Mouse (Mus musculus): ENCODE measurements around the gene Olfr1095. TPM values are rescaled to one million over a fixed set of nuclear protein-coding genes. Genes with fewer than 3 reads are reported as not detected.

Olfr1095 gene
- polyA plus RNA-seq (2015; fragmentation: Nextera tagmentation; extraction: Ambion mirVana), result not detected in 2 replicates

DNA sequence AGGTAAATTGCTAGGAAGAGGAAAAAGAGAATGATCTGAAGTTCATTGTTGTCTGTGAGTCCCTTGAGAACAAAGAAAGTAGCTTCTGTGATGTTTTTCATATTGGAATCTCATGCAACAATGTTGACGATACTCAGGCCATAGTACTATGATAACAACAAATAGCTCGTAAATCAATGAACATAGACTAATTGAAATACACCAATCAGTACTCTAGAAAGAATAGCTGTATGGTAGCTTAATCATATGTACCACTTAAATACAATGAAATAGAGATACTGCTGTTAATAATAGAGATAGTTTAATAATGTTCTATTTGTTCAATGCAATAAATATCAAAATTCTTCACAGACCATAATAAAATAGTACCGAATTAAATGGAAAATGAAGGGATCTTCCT lies at the start of gene Olfr1095:
Gene Olfr1095, minus strand, starts transcription at position 101 of the 400 bp plus-strand sequence.
- H3K9me3 ChIP-seq, result no peaks in the 10 kb centered on the region
- WGBS, result 90% methylated on average over 3 of the region's 3 CpGs
- no peaks in the 10 kb centered on the region for H3K27me3 ChIP-seq
- H3K9ac ChIP-seq (replicated peaks), result no peak within 1 kb of the TSS
- no peak within 1 kb of the TSS for H3K27ac ChIP-seq (replicated peaks)
- no peak for ATAC-seq (replicated peaks)
- H3K4me2 ChIP-seq (replicated peaks), result no peak within 1 kb of the TSS
- no peaks in the 10 kb centered on the region for H3K36me3 ChIP-seq
- H3K4me3 ChIP-seq, result no peak within 1 kb of the TSS
- H3K4me1 ChIP-seq, result no peaks in the 10 kb centered on the region

DNA sequence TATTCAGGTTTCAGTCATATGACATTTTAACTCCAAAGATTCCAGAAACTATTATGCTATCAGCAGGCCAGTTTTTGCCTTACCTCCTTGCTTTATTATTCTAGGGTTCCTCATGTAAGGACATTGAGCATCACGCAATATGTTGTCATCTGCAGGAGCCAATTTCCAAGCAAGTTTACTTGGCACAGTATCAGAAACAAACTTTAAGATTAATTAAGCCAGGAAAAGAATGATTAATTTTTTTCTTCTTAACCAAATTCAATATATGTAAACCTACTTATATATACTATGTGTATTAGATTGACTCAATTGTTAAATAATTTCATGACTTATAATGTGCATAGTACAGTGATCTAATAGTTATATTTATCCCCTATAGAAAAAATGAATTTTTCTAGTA lies 40.6 kb upstream of the Olfr1095 start, which contains the start of gene Olfr1097:
Gene Olfr1097, minus strand, starts transcription at position 101 of the 400 bp plus-strand sequence.
- H3K4me3 ChIP-seq, result no peak within 1 kb of the TSS
- 85% methylated on average over 1 of the region's 1 CpGs for WGBS
- H3K9ac ChIP-seq (replicated peaks), result no peak within 1 kb of the TSS
- no peaks in the 10 kb centered on the region for H3K9me3 ChIP-seq
- no peak for ATAC-seq (replicated peaks)
- H3K4me2 ChIP-seq (replicated peaks), result no peak within 1 kb of the TSS
- H3K4me1 ChIP-seq, result no peaks in the 10 kb centered on the region
- no peaks in the 10 kb centered on the region for H3K27me3 ChIP-seq
- no peaks in the 10 kb centered on the region for H3K36me3 ChIP-seq
- H3K27ac ChIP-seq (replicated peaks), result no peak within 1 kb of the TSS

GRCm38 (mm10) chr2:86874702-86875101 lies 23.2 kb upstream of the Olfr1095 start, which contains the start of gene Gm13723:
TSS of gene Gm13723 (minus strand) at chr2:86874802.
- Histone ChIP-seq H3K9me3 (no peaks in the 10 kb centered on the region), H3K4me1 (no peaks in the 10 kb centered on the region), H3K36me3 (no peaks in the 10 kb centered on the region), H3K27me3 (no peaks in the 10 kb centered on the region), H3K4me2 (replicated peaks) (no peak within 1 kb of the TSS), H3K4me3 (no peak within 1 kb of the TSS), H3K27ac (replicated peaks) (no peak within 1 kb of the TSS), H3K9ac (replicated peaks) (no peak within 1 kb of the TSS)
- WGBS, result 63% methylated on average over 1 of the region's 1 CpGs
- ATAC-seq (replicated peaks), result no peak

DNA sequence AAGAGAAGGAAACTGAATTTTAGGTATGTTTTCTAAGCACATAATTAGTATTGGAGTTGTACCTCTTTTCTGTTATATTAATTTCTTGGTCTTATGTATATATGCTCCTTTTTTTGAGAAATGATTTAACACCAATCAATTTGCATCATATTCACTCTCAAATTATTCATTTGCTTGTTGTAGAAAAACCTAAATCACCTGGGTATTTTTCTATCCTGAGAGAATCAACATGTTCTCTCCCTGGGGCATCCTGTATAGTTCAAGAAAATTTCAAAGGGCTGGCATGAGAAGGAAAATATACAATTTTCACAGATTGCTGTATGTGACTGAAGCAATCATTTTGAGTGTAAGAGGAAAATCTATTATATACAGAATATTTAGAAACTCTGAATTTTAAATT lies 27.1 kb downstream of the Olfr1095 start, which contains the start of gene Olfr1094:
Gene Olfr1094, plus strand, starts transcription at position 301 of the 400 bp plus-strand sequence.
- H3K9me3 ChIP-seq, result no peaks in the 10 kb centered on the region
- no peak for ATAC-seq (replicated peaks)
- no peaks in the 10 kb centered on the region for H3K36me3 ChIP-seq
- no peaks in the 10 kb centered on the region for H3K4me1 ChIP-seq
- H3K4me3 ChIP-seq, result no peak within 1 kb of the TSS
- no peak within 1 kb of the TSS for H3K9ac ChIP-seq (replicated peaks)
- no peaks in the 10 kb centered on the region for H3K27me3 ChIP-seq
- H3K4me2 ChIP-seq (replicated peaks), result no peak within 1 kb of the TSS
- no peak within 1 kb of the TSS for H3K27ac ChIP-seq (replicated peaks)

DNA sequence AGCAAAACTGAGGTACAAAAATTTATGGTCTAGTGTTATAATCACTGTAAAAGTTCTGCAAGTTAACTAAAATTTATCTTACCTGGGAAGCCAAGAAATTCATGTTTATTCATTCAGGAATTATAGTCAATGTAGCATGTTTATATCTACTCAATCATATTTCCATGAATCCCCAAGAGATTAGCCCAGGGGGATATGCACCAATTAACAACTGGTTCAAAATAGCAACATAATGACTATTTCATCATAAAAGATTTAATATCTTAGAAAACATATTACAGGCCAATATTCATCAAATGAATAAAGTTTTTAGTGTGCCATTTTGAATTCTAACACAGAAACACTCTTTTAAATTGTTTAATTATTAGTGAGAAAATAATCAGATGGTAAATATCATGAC lies 41.6 kb downstream of the Olfr1095 start, which contains the start of gene Olfr141:
Gene Olfr141, minus strand, starts transcription at position 101 of the 400 bp plus-strand sequence.
- no peak within 1 kb of the TSS for H3K9ac ChIP-seq (replicated peaks)
- H3K4me3 ChIP-seq, result no peak within 1 kb of the TSS
- H3K4me1 ChIP-seq, result no peaks in the 10 kb centered on the region
- H3K9me3 ChIP-seq, result no peaks in the 10 kb centered on the region
- no peak within 1 kb of the TSS for H3K27ac ChIP-seq (replicated peaks)
- no peak within 1 kb of the TSS for H3K4me2 ChIP-seq (replicated peaks)
- H3K36me3 ChIP-seq, result no peaks in the 10 kb centered on the region
- no peaks in the 10 kb centered on the region for H3K27me3 ChIP-seq
- no peak for ATAC-seq (replicated peaks)

Other genes with a start within 250 kb of the Olfr1095 start
- gene Olfr1084, start 212.0 kb downstream of the Olfr1095 start, polyA plus RNA-seq (2015; fragmentation: Nextera tagmentation; extraction: Ambion mirVana), result not detected in 2 replicates
- not detected in 2 replicates for gene Olfr1085, start 189.7 kb downstream of the Olfr1095 start, polyA plus RNA-seq (2015; fragmentation: Nextera tagmentation; extraction: Ambion mirVana)
- not detected in 2 replicates for gene Olfr1086, start 171.6 kb downstream of the Olfr1095 start, polyA plus RNA-seq (2015; fragmentation: Nextera tagmentation; extraction: Ambion mirVana)
- not detected in 2 replicates for gene Olfr1087, start 153.3 kb downstream of the Olfr1095 start, polyA plus RNA-seq (2015; fragmentation: Nextera tagmentation; extraction: Ambion mirVana)
- not detected in 2 replicates for gene Olfr1089, start 118.0 kb downstream of the Olfr1095 start, polyA plus RNA-seq (2015; fragmentation: Nextera tagmentation; extraction: Ambion mirVana)
- not detected in 2 replicates for gene Olfr1090, start 92.7 kb downstream of the Olfr1095 start, polyA plus RNA-seq (2015; fragmentation: Nextera tagmentation; extraction: Ambion mirVana)
- not detected in 2 replicates for gene Olfr1093, start 69.2 kb downstream of the Olfr1095 start, polyA plus RNA-seq (2015; fragmentation: Nextera tagmentation; extraction: Ambion mirVana)
- gene Olfr141, start 41.7 kb downstream of the Olfr1095 start, polyA plus RNA-seq (2015; fragmentation: Nextera tagmentation; extraction: Ambion mirVana), result not detected in 2 replicates
- not detected in 2 replicates for gene Olfr1094, start 27.0 kb downstream of the Olfr1095 start, polyA plus RNA-seq (2015; fragmentation: Nextera tagmentation; extraction: Ambion mirVana)
- gene Gm13723, start 23.1 kb upstream of the Olfr1095 start, polyA plus RNA-seq (2015; fragmentation: Nextera tagmentation; extraction: Ambion mirVana), result not detected in 2 replicates
- not detected in 2 replicates for gene Olfr1097, start 40.5 kb upstream of the Olfr1095 start, polyA plus RNA-seq (2015; fragmentation: Nextera tagmentation; extraction: Ambion mirVana)
- gene Olfr1098, start 72.8 kb upstream of the Olfr1095 start, polyA plus RNA-seq (2015; fragmentation: Nextera tagmentation; extraction: Ambion mirVana), result not detected in 2 replicates
- not detected in 2 replicates for gene Olfr1099, start 109.0 kb upstream of the Olfr1095 start, polyA plus RNA-seq (2015; fragmentation: Nextera tagmentation; extraction: Ambion mirVana)
- not detected in 2 replicates for gene Olfr1100, start 128.3 kb upstream of the Olfr1095 start, polyA plus RNA-seq (2015; fragmentation: Nextera tagmentation; extraction: Ambion mirVana)
- gene Olfr1101, start 139.5 kb upstream of the Olfr1095 start, polyA plus RNA-seq (2015; fragmentation: Nextera tagmentation; extraction: Ambion mirVana), result not detected in 2 replicates
- gene Olfr1102, start 146.7 kb upstream of the Olfr1095 start, polyA plus RNA-seq (2015; fragmentation: Nextera tagmentation; extraction: Ambion mirVana), result not detected in 2 replicates
- not detected in 2 replicates for gene Olfr1104, start 175.4 kb upstream of the Olfr1095 start, polyA plus RNA-seq (2015; fragmentation: Nextera tagmentation; extraction: Ambion mirVana)
- gene Olfr1105, start 184.8 kb upstream of the Olfr1095 start, polyA plus RNA-seq (2015; fragmentation: Nextera tagmentation; extraction: Ambion mirVana), result not detected in 2 replicates
- gene Olfr1106, start 200.6 kb upstream of the Olfr1095 start, polyA plus RNA-seq (2015; fragmentation: Nextera tagmentation; extraction: Ambion mirVana), result not detected in 2 replicates
- not detected in 2 replicates for gene Olfr1107, start 224.1 kb upstream of the Olfr1095 start, polyA plus RNA-seq (2015; fragmentation: Nextera tagmentation; extraction: Ambion mirVana)
- not detected in 2 replicates for gene Olfr1109, start 244.3 kb upstream of the Olfr1095 start, polyA plus RNA-seq (2015; fragmentation: Nextera tagmentation; extraction: Ambion mirVana)

Measured in forebrain, embryonic 15.5 days (tissue).